Mouse (Mus musculus) liver, embryonic 11.5 days (tissue): ENCODE measurements at regions not wholly inside any gene's neighbourhood (a gene's known extent, or its start where the extent isn't known, plus 50 kb on each side); places are given as distances from the start of the nearest gene placed in this dataset.

Experiments used
- ATAC-seq: fragments of 200-750 bp; cut with Nextera tagmentation; replicated peaks from 2 replicates; pipeline ENCODE4 v1.8.0; 2017; ENCODE audit warnings: moderate number of reproducible peaks, mild to moderate bottlenecking, moderate TSS enrichment, moderate library complexity; ENCODE audit not compliant: low FRiP score
- DNase-seq: peaks from one replicate; pipeline ENCODE4 v3.0.0-alpha.2; 2017; ENCODE audit warnings: low spot score
- H3K27ac ChIP-seq: fragments of 300-500 bp; sonication (generic); 2 replicates; pipeline ENCODE4 v1.5.1; 2014; ENCODE audit warnings: mild to moderate bottlenecking, low read depth, low read length, control low read depth
- H3K27me3 ChIP-seq: fragments of 300-500 bp; sonication (generic); replicated peaks from 2 replicates; pipeline ENCODE4 v1.6.1; 2014; ENCODE audit warnings: low read length, mixed read lengths; ENCODE audit not compliant: control insufficient read depth, insufficient read depth
- H3K36me3 ChIP-seq: fragments of 300-500 bp; sonication (generic); 2 replicates; pipeline ENCODE4 v1.6.1; 2014; ENCODE audit warnings: mild to moderate bottlenecking, low read length, moderate library complexity, mixed read lengths; ENCODE audit not compliant: control insufficient read depth, insufficient read depth
- H3K4me1 ChIP-seq: fragments of 300-500 bp; sonication (generic); replicated peaks from 2 replicates; pipeline ENCODE4 v1.6.1; 2014; ENCODE audit warnings: low read length, mixed read lengths; ENCODE audit not compliant: control insufficient read depth, insufficient read depth
- H3K4me2 ChIP-seq: fragments of 300-500 bp; sonication (generic); 2 replicates; pipeline ENCODE4 v1.6.1; 2014; ENCODE audit warnings: mild to moderate bottlenecking, control low read depth, moderate library complexity
- H3K4me3 ChIP-seq: fragments of 300-500 bp; sonication (generic); 2 replicates; pipeline ENCODE4 v1.5.1; 2014; ENCODE audit warnings: low read depth, low read length, control low read depth
- H3K9ac ChIP-seq: fragments of 300-500 bp; sonication (generic); 2 replicates; pipeline ENCODE4 v1.6.1; 2014; ENCODE audit warnings: low read depth, low read length, control low read depth
- H3K9me3 ChIP-seq: fragments of 300-500 bp; sonication (generic); 2 replicates; pipeline ENCODE4 v1.6.1; 2016; ENCODE audit warnings: low read length, inconsistent platforms, mixed read lengths; ENCODE audit not compliant: control insufficient read depth
- WGBS: fragments of 180-500 bp; shearing (Covaris S2); extraction: QIAGEN DNeasy Blood & Tissue Kit; methylation state at CpG from one replicate; pipeline ENCODE4 v1.1.7; 2014; 5-methylcytosine and 5-hydroxymethylcytosine counted together

- no peak for DNase-seq
- no peak overlapping the region for H3K4me3 ChIP-seq
- no peak overlapping the region for H3K9ac ChIP-seq
- H3K27ac ChIP-seq, result no peak overlapping the region
- H3K9me3 ChIP-seq, result no peaks in the 10 kb centered on the region
- WGBS, result 89% methylated on average over 1 of the region's 1 CpGs
- H3K4me2 ChIP-seq, result no peak overlapping the region
- no peak for ATAC-seq
- no peaks in the 10 kb centered on the region for H3K36me3 ChIP-seq
- no peaks in the 10 kb centered on the region for H3K4me1 ChIP-seq
- H3K27me3 ChIP-seq, result no peaks in the 10 kb centered on the region
Measured at GRCm38 (mm10) chr12:32273474-32273873, 65.0 kb upstream of the Pik3cg start.

GRCm38 (mm10) chr12:32279861-32280260 is 71.4 kb upstream of the Pik3cg start:
- no peak for ATAC-seq
- H3K27me3 ChIP-seq, result no peaks in the 10 kb centered on the region
- no peak overlapping the region for H3K9ac ChIP-seq
- 70% methylated on average over 4 of the region's 4 CpGs for WGBS
- H3K4me3 ChIP-seq, result no peak overlapping the region
- no peaks in the 10 kb centered on the region for H3K4me1 ChIP-seq
- no peak overlapping the region for H3K27ac ChIP-seq
- no peaks in the 10 kb centered on the region for H3K36me3 ChIP-seq
- DNase-seq, result no peak
- H3K4me2 ChIP-seq, result no peak overlapping the region
- H3K9me3 ChIP-seq, result no peaks in the 10 kb centered on the region

GRCm38 (mm10) chr12:32280309-32280708 is 71.8 kb upstream of the Pik3cg start:
- no peak overlapping the region for H3K9ac ChIP-seq
- H3K4me1 ChIP-seq, result no peaks in the 10 kb centered on the region
- no peaks in the 10 kb centered on the region for H3K27me3 ChIP-seq
- H3K36me3 ChIP-seq, result no peaks in the 10 kb centered on the region
- DNase-seq (no peak), ATAC-seq (no peak)
- H3K27ac ChIP-seq, result no peak overlapping the region
- H3K9me3 ChIP-seq, result no peaks in the 10 kb centered on the region
- no peak overlapping the region for H3K4me2 ChIP-seq
- H3K4me3 ChIP-seq, result no peak overlapping the region
- 81% methylated on average over 2 of the region's 2 CpGs for WGBS

GRCm38 (mm10) chr12:32282371-32283163 is 74.1 kb upstream of the Pik3cg start:
- Histone ChIP-seq H3K36me3 (no peaks in the 10 kb centered on the region), H3K4me2 (no peak overlapping the region), H3K9ac (no peak overlapping the region), H3K4me1 (no peaks in the 10 kb centered on the region; the same call in 1 of the 2 replicates), H3K27me3 (no peaks in the 10 kb centered on the region), H3K4me3 (no peak overlapping the region), H3K27ac (no peak overlapping the region), H3K9me3 (no peaks in the 10 kb centered on the region)
- no peak for ATAC-seq
- no peak for DNase-seq
- WGBS, result 62% methylated on average over 5 of the region's 5 CpGs

- no peaks in the 10 kb centered on the region for H3K36me3 ChIP-seq
- no peaks in the 10 kb centered on the region; the same call in 1 of the 2 replicates for H3K4me1 ChIP-seq
- H3K27ac ChIP-seq, result no peak overlapping the region
- H3K9ac ChIP-seq, result no peak overlapping the region
- no peak for ATAC-seq
- H3K9me3 ChIP-seq, result no peaks in the 10 kb centered on the region
- H3K4me2 ChIP-seq, result no peak overlapping the region
- no peak for DNase-seq
- 39% methylated on average over 2 of the region's 2 CpGs for WGBS
- H3K4me3 ChIP-seq, result no peak overlapping the region
- no peaks in the 10 kb centered on the region for H3K27me3 ChIP-seq
Measured at GRCm38 (mm10) chr12:32285039-32285438, 76.6 kb upstream of the Pik3cg start.

- ATAC-seq (no peak), DNase-seq (no peak)
- no peak overlapping the region for H3K9ac ChIP-seq
- 32% methylated on average over 3 of the region's 5 CpGs for WGBS
- no peaks in the 10 kb centered on the region; the same call in none of the 2 replicates for H3K4me1 ChIP-seq
- no peaks in the 10 kb centered on the region for H3K27me3 ChIP-seq
- H3K4me2 ChIP-seq, result no peak overlapping the region
- no peaks in the 10 kb centered on the region for H3K36me3 ChIP-seq
- no peak overlapping the region for H3K4me3 ChIP-seq
- no peak overlapping the region for H3K27ac ChIP-seq
- no peaks in the 10 kb centered on the region for H3K9me3 ChIP-seq
Measured at GRCm38 (mm10) chr12:32286652-32287051, 78.2 kb upstream of the Pik3cg start.

- no peak for ATAC-seq
- no peak for DNase-seq
- 65% methylated on average over 5 of the region's 5 CpGs for WGBS
- Histone ChIP-seq H3K9me3 (no peaks in the 10 kb centered on the region), H3K4me3 (no peak overlapping the region), H3K36me3 (no peaks in the 10 kb centered on the region), H3K27me3 (no peaks in the 10 kb centered on the region), H3K27ac (no peak overlapping the region), H3K4me1 (peaks cover 5% of the 10 kb centered on the region), H3K9ac (no peak overlapping the region), H3K4me2 (no peak overlapping the region)
Measured at GRCm38 (mm10) chr12:32291145-32291544, 82.7 kb upstream of the Pik3cg start.

GRCm38 (mm10) chr12:32291962-32292748 is 83.7 kb upstream of the Pik3cg start:
- Histone ChIP-seq H3K36me3 (no peaks in the 10 kb centered on the region), H3K27ac (peak overlapping the region; percentile 64; the same call in 1 of the 2 replicates), H3K4me3 (peak overlapping the region; percentile 40), H3K27me3 (no peaks in the 10 kb centered on the region), H3K4me1 (peaks cover 5% of the 10 kb centered on the region), H3K9ac (peak overlapping the region; percentile 63), H3K9me3 (no peaks in the 10 kb centered on the region), H3K4me2 (peak overlapping the region; percentile 69)
- DNase-seq, result peak; percentile 64
- peak; percentile 78 for ATAC-seq
- 14% methylated on average over 18 of the region's 18 CpGs for WGBS
